Mouse (Mus musculus) CD4-positive, CD25-positive, alpha-beta regulatory T cell (primary cell): ENCODE measurements around the gene Ascc3. TPM values are rescaled to one million over a fixed set of nuclear protein-coding genes. Genes with fewer than 3 reads are reported as not detected.

ENCODE experiments used
- polyA plus RNA-seq: library from polyadenylated mRNA; unstranded; fragments of 100-300 nt; shearing (Covaris generic); gene quantifications from one replicate; pipeline ENCODE4 v1.2.1, GENCODE M21; 2017

The Ascc3 gene
- polyA plus RNA-seq, result 75.7 TPM

GRCm38 (mm10) chr10:50592355-50593293 lies at the start of gene Ascc3:
TSS of gene Ascc3 (plus strand) at chr10:50592669.

GRCm38 (mm10) chr10:50894170-50894991 lies 301.9 kb downstream of the Ascc3 start, which contains the start of gene Sim1:
TSS of gene Sim1 (plus strand) at chr10:50894754.

